Mouse (Mus musculus) retina, postnatal 7 days (tissue): Measurements from ENCODE around the gene Mcm2.

Experiments used
- DNase-seq: peaks from one replicate; pipeline ENCODE4 v3.0.0-alpha.2; 2012; ENCODE audit warnings: low read depth, low spot score

The Mcm2 gene

GRCm38 (mm10) chr6:88847571-88847970 is 51.0 kb downstream of the Mcm2 start:
- no peak for DNase-seq

GRCm38 (mm10) chr6:88844901-88845565 is 53.5 kb downstream of the Mcm2 start:
- no peak for DNase-seq

- DNase-seq, result no peak
Observed at GRCm38 (mm10) chr6:88843781-88844725, 54.5 kb downstream of the Mcm2 start.

GRCm38 (mm10) chr6:88843241-88843640 is 55.3 kb downstream of the Mcm2 start:
- no peak for DNase-seq

GRCm38 (mm10) chr6:88842731-88843151 is 55.8 kb downstream of the Mcm2 start:
- no peak for DNase-seq

- DNase-seq, result peak; percentile 100
Observed at GRCm38 (mm10) chr6:88841781-88842689, 56.5 kb downstream of the Mcm2 start, which contains the start of gene Abtb1. Abtb1 (minus strand) TSS chr6:88841984.

- DNase-seq, result no peak
Observed at GRCm38 (mm10) chr6:88841514-88841780, 57.1 kb downstream of the Mcm2 start.

GRCm38 (mm10) chr6:88840791-88841513 is 57.6 kb downstream of the Mcm2 start:
- DNase-seq, result no peak

- no peak for DNase-seq
Observed at GRCm38 (mm10) chr6:88840211-88840610, 58.4 kb downstream of the Mcm2 start.

GRCm38 (mm10) chr6:88839135-88839970 is 59.2 kb downstream of the Mcm2 start:
- DNase-seq, result no peak

- no peak for DNase-seq
Observed at GRCm38 (mm10) chr6:88838613-88839012, 60.0 kb downstream of the Mcm2 start.

- no peak for DNase-seq
Observed at GRCm38 (mm10) chr6:88837999-88838398, 60.6 kb downstream of the Mcm2 start.

GRCm38 (mm10) chr6:88836178-88836819 is 62.3 kb downstream of the Mcm2 start:
- DNase-seq, result no peak

GRCm38 (mm10) chr6:88835047-88835446 is 63.5 kb downstream of the Mcm2 start:
- no peak for DNase-seq
